Mouse (Mus musculus) thymus, postnatal 14 days (tissue): ENCODE data around the gene Qpctl.

ENCODE experiments used
- DNase-seq: peaks from one replicate; pipeline ENCODE4 v3.0.0; 2021

Gene Qpctl

DNA sequence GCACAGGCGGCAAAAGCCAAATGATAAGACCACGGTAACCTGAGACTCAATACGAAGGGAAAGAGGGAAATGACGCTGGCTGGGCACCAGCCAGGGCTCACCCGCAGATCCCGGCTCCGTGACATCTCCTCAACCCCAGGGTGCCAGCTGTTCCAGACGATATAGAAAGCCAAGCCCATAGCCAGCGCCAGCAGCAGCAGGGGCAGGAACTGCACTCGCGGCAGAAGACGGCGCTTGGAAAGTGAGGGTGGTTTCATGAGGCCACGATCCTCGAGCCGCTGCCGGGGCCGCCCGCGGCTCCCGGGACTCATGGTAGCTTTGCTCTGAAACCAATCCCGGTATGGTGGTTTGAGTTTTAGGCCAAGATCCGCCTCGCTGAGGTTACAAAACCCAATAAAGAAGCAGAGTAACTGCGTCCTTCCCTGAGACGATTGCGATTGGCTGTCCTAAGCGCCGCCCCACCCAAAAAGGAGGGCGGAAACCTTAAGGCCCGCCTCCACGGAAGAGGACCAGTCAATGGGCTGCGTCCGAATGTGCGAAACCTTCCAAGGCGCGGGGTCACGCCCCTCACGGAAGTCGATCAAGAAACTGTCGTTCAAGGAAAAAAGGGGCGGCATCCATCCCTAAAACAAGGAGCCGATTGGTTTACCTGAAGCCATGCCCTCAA, at the start of gene Qpctl:
Gene Qpctl (minus strand): TSS at position 417 of the 667 bp plus-strand sequence.
- DNase-seq, result peak; percentile 98

DNA sequence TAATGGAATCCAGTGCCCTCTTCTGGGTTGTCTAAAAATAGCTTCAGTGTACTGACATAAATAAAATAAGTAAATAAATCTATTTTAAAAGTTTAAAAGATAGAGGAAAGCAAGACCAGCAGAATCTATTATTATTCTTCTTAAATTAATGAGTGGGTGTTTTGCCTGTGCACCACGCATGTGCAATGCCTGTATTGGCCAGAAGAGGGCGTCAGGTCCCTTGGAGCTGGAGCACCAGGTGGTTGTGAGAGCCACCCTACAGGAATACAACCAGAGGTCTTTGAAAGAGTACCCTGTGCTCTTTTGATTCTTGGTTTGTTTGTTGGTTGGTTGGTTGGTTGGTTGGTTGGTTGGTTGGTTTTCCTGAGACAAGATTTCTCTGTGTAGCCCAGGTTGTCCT, 48.9 kb upstream of the Qpctl start:
- peak; percentile 55 for DNase-seq

DNA sequence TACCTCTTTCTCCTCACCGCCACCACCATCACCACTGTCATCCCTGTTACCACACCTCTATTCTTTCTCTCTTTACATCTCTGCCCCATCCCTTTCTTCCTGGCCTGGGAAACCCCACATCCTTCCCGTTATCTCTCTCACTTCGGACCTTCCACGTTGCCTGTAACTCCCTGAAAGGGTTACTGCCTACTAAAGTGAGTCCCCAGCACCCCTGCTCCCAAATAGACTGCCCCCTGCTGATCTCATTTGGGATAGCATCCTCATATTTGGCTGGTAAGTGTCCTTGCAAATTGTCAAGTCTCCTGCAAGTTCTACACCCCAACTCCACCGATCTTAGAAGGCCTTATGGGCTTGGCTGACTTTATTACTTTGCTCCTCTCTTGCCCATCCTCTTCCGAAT, 47.6 kb upstream of the Qpctl start:
- DNase-seq, result peak; percentile 57

GRCm38 (mm10) chr7:19194676-19195075, 45.6 kb upstream of the Qpctl start:
- DNase-seq, result no peak

- DNase-seq, result no peak
Measured at GRCm38 (mm10) chr7:19184758-19185157, 35.7 kb upstream of the Qpctl start.

- no peak for DNase-seq
Measured at GRCm38 (mm10) chr7:19184250-19184649, 35.2 kb upstream of the Qpctl start.

- peak; percentile 62 for DNase-seq
Measured at GRCm38 (mm10) chr7:19180862-19181429, 31.9 kb upstream of the Qpctl start.

- DNase-seq, result no peak
Measured at GRCm38 (mm10) chr7:19179936-19180335, 30.8 kb upstream of the Qpctl start.

DNA sequence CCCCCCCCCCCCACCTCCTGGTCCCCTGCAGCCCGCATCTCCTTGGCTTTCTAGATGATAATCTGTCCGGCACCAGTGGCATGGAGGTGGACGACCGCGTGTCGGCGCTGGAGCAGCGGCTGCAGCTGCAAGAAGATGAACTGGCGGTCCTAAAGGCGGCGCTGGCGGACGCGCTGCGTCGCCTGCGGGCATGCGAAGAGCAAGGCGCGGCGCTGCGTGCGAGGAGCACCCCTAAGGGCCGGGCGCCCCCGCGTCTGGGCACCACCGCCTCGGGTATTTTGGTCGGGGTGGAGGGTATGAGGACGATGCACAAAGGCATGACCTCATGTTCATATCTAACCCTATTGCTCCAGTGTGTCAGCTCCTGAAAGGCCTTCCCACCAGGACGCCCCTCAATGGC, 30.1 kb upstream of the Qpctl start:
- DNase-seq, result peak; percentile 67

GRCm38 (mm10) chr7:19178443-19179092, 29.5 kb upstream of the Qpctl start:
- DNase-seq, result peak; percentile 83

DNA sequence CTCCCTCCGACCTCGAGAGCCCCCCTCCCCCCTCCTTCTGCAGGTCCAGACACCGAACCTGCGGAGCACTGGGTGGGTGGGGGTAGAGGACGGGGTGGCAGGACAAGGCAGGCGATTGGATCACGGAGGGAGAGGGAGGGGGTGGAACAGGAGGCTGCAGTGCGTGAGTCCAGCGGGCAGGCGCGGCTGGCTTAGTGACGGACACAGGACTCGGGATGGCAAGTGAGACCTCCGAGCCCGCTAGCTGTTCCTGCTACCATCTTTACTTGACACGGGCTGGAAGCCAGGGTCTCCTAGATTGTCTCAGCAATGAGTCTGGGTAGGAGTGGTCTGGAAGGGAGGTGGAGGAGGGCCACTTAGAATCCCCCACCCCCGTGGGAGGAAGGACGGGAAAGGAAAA, 28.9 kb upstream of the Qpctl start:
- no peak for DNase-seq

DNA sequence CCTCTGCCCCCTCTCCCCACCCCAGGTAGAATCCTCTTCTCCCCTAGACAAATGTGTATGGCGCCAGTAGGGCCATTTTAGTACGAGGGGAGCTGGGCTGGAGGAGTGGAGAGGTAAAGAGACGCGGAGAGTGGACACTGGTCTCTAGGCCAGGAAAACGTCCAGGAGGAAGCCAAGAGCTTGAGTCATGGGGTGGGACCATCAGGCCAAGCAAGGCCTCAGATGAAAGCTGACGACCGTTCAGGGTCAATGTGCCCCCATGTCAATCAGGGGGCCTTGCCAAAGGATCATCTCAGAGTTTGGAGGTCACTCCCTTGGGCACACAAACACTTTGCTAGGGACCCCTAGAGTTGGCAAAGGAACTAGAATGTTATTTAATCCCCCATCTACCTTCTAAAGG, 28.1 kb upstream of the Qpctl start:
- DNase-seq, result no peak

DNA sequence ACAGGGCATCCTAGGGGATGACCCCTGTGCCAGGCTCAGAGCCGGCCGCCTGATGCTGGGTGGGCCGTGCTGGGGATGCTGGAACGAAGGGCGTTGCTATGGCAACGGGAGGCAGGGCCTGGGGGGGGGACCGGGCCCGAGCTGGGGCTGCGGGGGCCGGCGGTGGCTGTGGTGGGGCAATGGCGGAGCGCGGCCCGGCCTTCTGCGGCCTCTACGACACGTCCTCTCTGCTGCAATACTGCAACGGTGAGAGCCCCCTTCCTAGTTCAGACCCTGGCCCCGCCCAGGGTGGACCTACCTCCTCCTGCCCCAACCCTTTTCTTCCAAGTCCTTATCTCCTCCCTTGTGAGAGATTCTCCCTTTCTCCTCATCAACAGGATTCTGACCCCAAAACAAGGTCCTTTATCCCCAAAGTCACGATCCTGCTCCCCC, 27.4 kb upstream of the Qpctl start:
- DNase-seq, result no peak

- no peak for DNase-seq
Measured at GRCm38 (mm10) chr7:19175708-19176515, 26.8 kb upstream of the Qpctl start, which contains the start of gene Eml2. Gene Eml2 (plus strand): TSS chr7:19176421.

DNA sequence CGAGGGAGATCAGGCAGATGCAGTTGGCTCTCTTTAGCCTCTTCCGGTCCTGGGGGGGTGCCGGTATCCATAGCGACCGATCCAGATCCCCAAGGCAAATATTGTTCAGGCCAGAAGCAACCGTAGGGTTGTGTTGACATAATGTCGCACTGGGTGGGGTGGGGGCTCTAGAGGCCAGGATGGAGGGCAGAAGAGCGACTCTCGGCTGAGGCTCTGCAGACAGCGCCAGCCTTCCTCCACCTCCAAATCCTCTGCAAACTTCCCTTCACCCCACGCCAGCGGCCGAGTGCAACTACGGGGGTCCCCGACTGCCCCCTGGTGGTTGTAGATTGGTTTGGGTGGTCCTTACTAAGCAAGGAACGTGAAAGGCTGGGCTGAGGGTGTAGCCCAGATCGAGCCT, 23.8 kb upstream of the Qpctl start:
- DNase-seq, result peak; percentile 93

GRCm38 (mm10) chr7:19171831-19172230, 22.7 kb upstream of the Qpctl start:
- no peak for DNase-seq

GRCm38 (mm10) chr7:19170142-19170541, 21.1 kb upstream of the Qpctl start:
- DNase-seq, result no peak

- no peak for DNase-seq
Measured at GRCm38 (mm10) chr7:19169506-19169905, 20.4 kb upstream of the Qpctl start.

DNA sequence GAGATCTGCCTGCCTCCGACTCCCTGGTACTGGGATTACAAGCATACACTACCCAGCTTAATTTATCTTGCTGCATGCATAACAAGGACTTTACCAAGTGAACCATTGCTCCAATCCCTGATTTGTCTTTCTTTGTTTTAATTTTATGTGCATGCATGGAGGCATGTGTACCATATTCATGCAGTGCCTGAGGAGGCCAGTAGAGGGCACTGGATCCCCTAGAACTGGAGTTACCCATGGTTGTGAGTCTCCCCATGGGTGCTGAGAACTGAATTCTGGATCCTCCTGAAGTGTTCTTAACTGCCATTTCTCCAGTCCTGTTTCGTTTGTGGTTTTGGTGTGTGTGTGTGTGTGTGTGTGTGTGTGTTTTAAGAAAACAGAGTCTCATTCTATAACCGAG, 17.9 kb upstream of the Qpctl start:
- no peak for DNase-seq

DNA sequence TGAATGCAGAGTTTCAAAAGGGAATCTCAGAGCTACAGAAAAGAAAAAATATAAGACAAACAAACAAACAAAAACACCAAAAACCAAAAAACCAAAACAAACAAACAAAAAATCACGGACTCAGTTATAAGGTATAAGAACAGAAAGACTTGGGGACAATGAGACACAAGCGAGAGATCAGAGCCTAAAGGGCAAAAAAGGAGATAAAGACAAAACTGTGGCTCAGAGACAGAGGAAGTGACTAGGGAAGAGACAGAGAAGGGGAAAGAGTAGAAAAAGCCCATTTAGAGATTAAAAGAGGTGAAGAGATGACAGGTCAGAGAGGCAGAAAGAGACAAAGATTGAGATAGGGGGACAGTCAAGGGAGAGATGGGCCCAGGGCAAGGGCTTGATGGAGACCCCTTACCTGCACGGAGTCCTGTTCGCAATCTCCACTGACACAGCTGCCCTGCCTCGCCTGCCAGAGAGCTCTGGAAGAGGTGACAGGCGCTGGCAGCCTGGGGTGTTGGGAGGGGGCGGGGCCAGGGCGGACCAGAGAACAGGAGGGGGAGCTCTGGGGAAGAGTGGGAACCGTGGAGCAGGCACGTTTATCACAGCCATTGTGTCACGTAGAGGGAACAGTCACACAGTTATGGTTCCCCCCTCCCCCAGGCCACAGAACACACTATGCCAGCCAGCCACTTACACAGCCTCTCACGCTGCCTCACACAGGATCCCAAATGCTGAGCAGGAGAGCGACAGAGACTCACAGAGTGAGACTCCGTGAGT, 16.7 kb upstream of the Qpctl start, which contains the start of gene Gipr:
Gene Gipr (minus strand): TSS at position 472 of the 768 bp plus-strand sequence.
- DNase-seq, result no peak

GRCm38 (mm10) chr7:19164978-19165377, 15.9 kb upstream of the Qpctl start:
- DNase-seq, result peak; percentile 50

DNA sequence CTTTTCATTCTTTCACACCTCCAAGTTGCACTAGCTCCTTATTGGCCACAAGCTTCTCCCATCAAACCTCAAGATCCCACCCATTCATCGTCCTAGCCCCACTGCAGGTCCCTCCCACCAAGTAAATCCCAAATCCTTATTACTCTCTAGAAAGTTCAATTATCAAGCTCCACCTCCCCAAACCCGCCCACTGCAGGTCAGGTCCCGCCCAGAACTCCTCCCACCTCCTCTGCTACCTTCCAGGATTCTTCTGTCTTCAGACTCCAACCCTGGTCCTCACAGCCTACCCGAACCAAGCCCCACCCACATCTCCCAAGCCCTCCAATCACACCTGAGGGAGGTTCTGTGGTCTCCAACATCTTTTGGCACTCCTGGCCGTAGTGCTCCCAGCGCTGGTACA, 15.1 kb upstream of the Qpctl start:
- DNase-seq, result no peak

GRCm38 (mm10) chr7:19163752-19164151, 14.7 kb upstream of the Qpctl start:
- no peak for DNase-seq
